Mouse (Mus musculus) T-helper 17 cell (primary cell): ENCODE results near the gene Map3k11.

Experiments
- in situ Hi-C, 2 experiments: fragments of 300-600 bp; cut with MboI, MseI; formaldehyde crosslinking; loops; 1 replicate in 1 of 2; 2 replicates in 1 of 2; pipeline ENCODE4 v1.15.1; 2025; ENCODE audit warnings: high pct_unique_total_duplicates in 2 of 2

Map3k11 gene

GRCm38 (mm10) chr19:5710068-5710467 is 21.5 kb downstream of the Map3k11 start:
- in situ Hi-C loops = no loop called here

GRCm38 (mm10) chr19:5710581-5710980 is 22.0 kb downstream of the Map3k11 start:
- in situ Hi-C loops = no loop called here

GRCm38 (mm10) chr19:5711218-5711617 is 22.7 kb downstream of the Map3k11 start:
- in situ Hi-C loops = no loop called here

- in situ Hi-C loops = no loop called here
Measured at GRCm38 (mm10) chr19:5711907-5712460, 23.4 kb downstream of the Map3k11 start.

- in situ Hi-C loops = no loop called here
Measured at GRCm38 (mm10) chr19:5713255-5713654, 24.7 kb downstream of the Map3k11 start.

GRCm38 (mm10) chr19:5713730-5714129 is 25.2 kb downstream of the Map3k11 start:
- in situ Hi-C loops = no loop called here

- in situ Hi-C loops = no loop called here
Measured at GRCm38 (mm10) chr19:5715793-5716688, 27.5 kb downstream of the Map3k11 start.

GRCm38 (mm10) chr19:5716955-5717354 is 28.4 kb downstream of the Map3k11 start:
- in situ Hi-C loops = no loop called here

- in situ Hi-C loops = no loop called here
Measured at GRCm38 (mm10) chr19:5721233-5721632, 32.7 kb downstream of the Map3k11 start.

GRCm38 (mm10) chr19:5722848-5723425 is 34.4 kb downstream of the Map3k11 start:
- in situ Hi-C loops = no loop called here

- in situ Hi-C loops = no loop called here
Measured at GRCm38 (mm10) chr19:5723934-5724548, 35.5 kb downstream of the Map3k11 start.

- in situ Hi-C loops = no loop called here
Measured at GRCm38 (mm10) chr19:5724549-5724941, 36.0 kb downstream of the Map3k11 start.

GRCm38 (mm10) chr19:5725029-5725707 is 36.6 kb downstream of the Map3k11 start:
- in situ Hi-C loops = no loop called here

- in situ Hi-C loops = no loop called here
Measured at GRCm38 (mm10) chr19:5725767-5726515, 37.4 kb downstream of the Map3k11 start, which contains the start of gene Ehbp1l1. Gene Ehbp1l1, minus strand, starts transcription at chr19:5726317.

GRCm38 (mm10) chr19:5726961-5727578 is 38.5 kb downstream of the Map3k11 start:
- in situ Hi-C loops = no loop called here

- in situ Hi-C loops = no loop called here
Measured at GRCm38 (mm10) chr19:5727701-5728100, 39.2 kb downstream of the Map3k11 start.

- in situ Hi-C loops = no loop called here
Measured at GRCm38 (mm10) chr19:5728631-5729443, 40.3 kb downstream of the Map3k11 start.

- in situ Hi-C loops = no loop called here
Measured at GRCm38 (mm10) chr19:5729444-5729815, 40.9 kb downstream of the Map3k11 start, which contains the start of gene Fam89b. Gene Fam89b, minus strand, starts transcription at chr19:5729653.
